Comparison of ENCODE assay signal across 11 mouse cellular contexts in the genomic region with DNA sequence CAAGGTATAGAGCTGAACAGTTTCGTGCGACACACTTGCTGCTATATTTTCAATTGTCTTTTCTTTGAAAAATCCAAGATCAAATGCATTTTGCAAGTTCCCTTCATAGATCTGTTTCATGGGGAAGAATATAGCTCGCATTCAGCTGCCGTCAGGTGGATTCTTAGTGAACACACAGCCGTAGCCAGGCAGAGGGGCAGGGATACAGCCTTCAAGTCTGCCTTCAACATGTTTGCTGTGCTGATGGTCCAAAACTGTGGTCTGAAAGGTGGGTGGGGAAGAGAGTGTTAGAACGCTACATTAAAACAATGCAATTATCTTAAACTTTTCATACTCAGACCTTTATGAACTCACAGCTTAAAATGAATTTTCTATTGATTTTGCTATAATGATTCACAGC.
A peak's percentile ranks its signal among the peaks of the same experiment; 100 is the strongest.
DNase-seq lines count a peak whose midpoint lies in the region; ATAC-seq and TF ChIP-seq lines count a peak whose summit lies in the region.
"Had no signal": no experiment of that assay in that cellular context is flagged by ENCODE, and none has a peak within 500 bp of the region (broad histone marks: within the 10 kb centered on the region; RNA-seq: fewer than 3 reads in every experiment).

No protein-coding gene starts in this region.

- H3K27me3 ChIP-seq in heart, embryonic 14.5 days (ENCODE audit: control insufficient read depth, insufficient read depth, low read length) = no peaks in the 10 kb centered on the region
- no peaks in the 10 kb centered on the region for H3K27me3 ChIP-seq in hindbrain, postnatal 0 days (ENCODE audit: insufficient read depth, low read length)

- no peaks in the 10 kb centered on the region for H3K36me3 ChIP-seq in heart, embryonic 14.5 days (ENCODE audit: control insufficient read depth, insufficient read depth, low read length)
- no peaks in the 10 kb centered on the region for H3K36me3 ChIP-seq in hindbrain, postnatal 0 days (ENCODE audit: insufficient read depth, low read length)
- H3K36me3 ChIP-seq: G1E had no signal

- no peaks in the 10 kb centered on the region for H3K4me1 ChIP-seq in heart, embryonic 14.5 days (ENCODE audit: control insufficient read depth in 2 of 2, insufficient read depth in 2 of 2, low read length in 2 of 2)
- H3K4me1 ChIP-seq in hindbrain, postnatal 0 days (ENCODE audit: insufficient read depth, low read length) = no peaks in the 10 kb centered on the region

- H3K4me2 ChIP-seq in heart, embryonic 14.5 days (ENCODE audit: low read length) = peak overlapping the region; percentile 19; the same call in 1 of the 2 replicates
- no peak overlapping the region for H3K4me2 ChIP-seq in hindbrain, postnatal 0 days (ENCODE audit: low read depth, low read length)
- H3K4me2 ChIP-seq: heart, embryonic 11.5 days had no signal

- no peak overlapping the region for H3K9ac ChIP-seq in heart, embryonic 14.5 days (ENCODE audit: low read length)
- H3K9ac ChIP-seq in hindbrain, postnatal 0 days (replicated peaks; ENCODE audit: low read length) = no peak overlapping the region

- 62% methylated on average over 6 of the region's 6 CpGs for WGBS in heart, embryonic 14.5 days
- WGBS in hindbrain, postnatal 0 days = 60% methylated on average over 6 of the region's 6 CpGs

- no peak for DNase-seq in heart, adult 8-10 months (ENCODE audit: low spot score)
- DNase-seq in 416B (ENCODE audit: low read depth) = peak; percentile 3
- DNase-seq in brain, embryonic 18.5 days (ENCODE audit: low read depth, low spot score) = peak; percentile 20
- peak; percentile 28 for DNase-seq in hindbrain, postnatal 0 days (ENCODE audit: low spot score)
- DNase-seq in spleen, postnatal 36 days (ENCODE audit: low spot score in 2 of 2) = no peak
- no peak for DNase-seq in gastrocnemius, adult 18-20 months (ENCODE audit: low spot score)
- no peak for DNase-seq in kidney, postnatal 36 days
- DNase-seq: gastrocnemius, postnatal 25 days had no signal

- no peak for TF ChIP-seq CTCF in hindbrain, postnatal 0 days (IDR thresholded peaks at IDR 0.05; ENCODE audit: low read depth)

- no peaks in the 10 kb centered on the region for H3K9me3 ChIP-seq in heart, embryonic 14.5 days (ENCODE audit: control insufficient read depth, low read length)
- H3K9me3 ChIP-seq in hindbrain, postnatal 0 days (ENCODE audit: low read length) = no peaks in the 10 kb centered on the region
- H3K9me3 ChIP-seq: G1E had no signal

- no peak for ATAC-seq in heart, embryonic 14.5 days (ENCODE audit: insufficient number of reproducible peaks, insufficient read depth, low FRiP score, low read depth)
- ATAC-seq in hindbrain, postnatal 0 days = no peak

- no peak overlapping the region for H3K27ac ChIP-seq in heart, embryonic 14.5 days (replicated peaks in 1 of 2; ENCODE audit: control insufficient read depth in 1 of 2, insufficient read depth in 1 of 2, low read depth in 2 of 2, low read length in 2 of 2)
- H3K27ac ChIP-seq in hindbrain, postnatal 0 days = no peak overlapping the region

- no peak overlapping the region for H3K4me3 ChIP-seq in heart, embryonic 14.5 days (ENCODE audit: control insufficient read depth in 1 of 2, insufficient read depth in 1 of 2, low read depth in 1 of 2, low read length in 2 of 2)
- no peak overlapping the region for H3K4me3 ChIP-seq in hindbrain, postnatal 0 days (ENCODE audit: low read length)

Comparison
In these comparisons a context has a peak if more than half of its experiments do, and no peak if none do; other contexts are left out.
1. DNase-seq: peak in 416B (single experiment), brain, embryonic 18.5 days (single experiment) and hindbrain, postnatal 0 days (single experiment); none in heart, adult 8-10 months (single experiment), spleen, postnatal 36 days (0 of 2), gastrocnemius, adult 18-20 months (single experiment) and kidney, postnatal 36 days (0 of 2).